Mouse (Mus musculus): Measurements from ENCODE around the gene Ephb4. TPM values are rescaled to one million over a fixed set of nuclear protein-coding genes. Genes with fewer than 3 reads are reported as not detected.
A peak's percentile ranks its signal among the peaks of the same experiment; 100 is the strongest.

Ephb4 gene
- total RNA-seq (2015) (0.16 TPM in 1 of 2 replicates, not detected in the other), total RNA-seq (2017) (not detected in 2 replicates)

GRCm38 (mm10) chr5:137349384-137350204 lies at the start of gene Ephb4:
Ephb4 (plus strand) TSS chr5:137350109.
- ATAC-seq (ENCODE audit: poor library complexity, severe bottlenecking) = no peak

DNA sequence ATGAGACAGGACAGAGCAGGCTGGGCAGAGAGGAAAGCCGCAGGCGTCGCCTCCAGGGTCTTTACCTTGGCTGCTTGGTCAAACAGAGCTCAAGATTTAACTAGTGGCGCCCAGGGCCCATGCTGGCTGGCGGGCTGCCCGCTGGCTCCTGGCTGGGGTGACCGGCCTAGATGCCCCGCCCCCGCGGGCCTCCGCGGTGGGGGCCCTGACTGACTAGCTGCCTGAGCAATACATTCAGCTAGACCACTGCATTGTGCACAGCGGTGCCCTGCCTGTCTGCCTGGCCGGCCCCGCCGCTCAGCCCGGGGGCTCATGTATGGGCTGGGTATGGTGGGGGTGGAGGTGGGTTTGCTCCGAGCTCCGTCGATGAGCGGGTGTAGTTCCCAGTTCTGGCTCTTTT lies 48.7 kb upstream of the Ephb4 start:
- no peak for ATAC-seq (ENCODE audit: poor library complexity, severe bottlenecking)

GRCm38 (mm10) chr5:137303609-137304008 lies 46.3 kb upstream of the Ephb4 start:
- ATAC-seq (ENCODE audit: poor library complexity, severe bottlenecking) = no peak

- no peak for ATAC-seq (ENCODE audit: poor library complexity, severe bottlenecking)
Measured at GRCm38 (mm10) chr5:137304165-137304564, 45.7 kb upstream of the Ephb4 start.

DNA sequence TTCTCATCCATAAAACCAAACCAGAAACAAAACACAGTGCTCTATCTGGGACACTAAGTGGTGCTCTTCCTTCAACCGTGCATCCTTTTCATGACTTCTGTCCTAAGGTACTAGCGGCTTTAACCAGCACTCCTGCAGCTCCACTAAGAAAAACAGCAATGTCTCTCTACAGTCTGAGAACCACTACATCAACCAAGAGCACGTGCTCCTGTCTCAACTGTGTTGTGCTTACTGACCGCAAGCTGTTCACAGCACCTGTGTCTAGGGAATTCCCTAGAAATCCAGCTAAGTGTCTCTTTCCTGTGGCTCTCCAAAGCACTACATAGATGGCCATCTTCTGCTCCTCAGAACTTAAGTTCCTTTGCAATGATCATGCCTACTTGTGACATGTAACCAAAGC lies 45.1 kb upstream of the Ephb4 start:
- no peak for ATAC-seq (ENCODE audit: poor library complexity, severe bottlenecking)

DNA sequence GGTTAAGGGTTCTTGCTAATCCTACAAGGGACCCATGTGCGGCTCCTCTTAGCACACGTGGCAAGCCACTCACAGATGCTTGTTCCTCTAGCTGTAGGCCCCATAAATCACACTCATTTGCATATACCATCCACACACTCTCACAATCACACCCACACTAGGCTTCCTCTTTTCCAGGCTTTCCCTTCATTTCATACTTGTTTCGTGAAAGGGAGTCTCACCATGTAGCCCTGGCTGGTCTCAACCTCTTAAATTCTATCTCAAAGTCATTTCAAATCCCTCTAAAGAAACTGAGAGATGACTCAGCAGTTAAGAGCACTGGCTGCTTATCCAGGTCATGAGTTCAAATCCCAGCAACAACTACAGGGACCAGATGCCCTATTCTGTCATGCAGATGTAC lies 44.1 kb upstream of the Ephb4 start:
- no peak for ATAC-seq (ENCODE audit: poor library complexity, severe bottlenecking)

DNA sequence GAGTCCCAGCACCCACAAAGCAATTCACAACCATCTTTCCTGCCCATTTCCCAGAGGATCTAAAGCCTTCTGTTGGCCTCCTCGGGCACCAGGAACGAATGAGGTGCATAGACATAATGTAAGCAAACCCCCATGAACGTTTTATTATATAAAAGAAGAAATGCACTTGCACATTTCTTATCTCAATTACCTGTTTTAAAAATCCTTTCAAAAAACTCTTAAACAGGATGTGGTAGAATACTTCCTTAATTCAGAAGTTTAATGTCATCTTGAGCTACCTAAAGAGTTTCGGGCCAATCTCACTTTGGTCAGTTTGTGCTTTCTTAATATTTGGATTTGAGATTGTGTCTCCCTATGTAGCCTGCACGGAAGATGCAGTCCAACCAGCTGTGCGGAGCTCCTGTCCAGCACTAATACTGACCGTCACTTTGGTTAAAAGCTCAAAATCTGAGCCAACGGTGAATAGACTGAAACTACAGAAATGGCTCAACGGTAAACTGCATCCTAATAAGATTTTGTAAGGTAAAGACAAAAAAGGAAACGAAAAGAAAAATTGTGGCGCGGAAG lies 43.4 kb upstream of the Ephb4 start:
- 0 out of 2 replicates have a peak, but pooled peaks have one; percentile 5 for ATAC-seq (ENCODE audit: poor library complexity, severe bottlenecking)

DNA sequence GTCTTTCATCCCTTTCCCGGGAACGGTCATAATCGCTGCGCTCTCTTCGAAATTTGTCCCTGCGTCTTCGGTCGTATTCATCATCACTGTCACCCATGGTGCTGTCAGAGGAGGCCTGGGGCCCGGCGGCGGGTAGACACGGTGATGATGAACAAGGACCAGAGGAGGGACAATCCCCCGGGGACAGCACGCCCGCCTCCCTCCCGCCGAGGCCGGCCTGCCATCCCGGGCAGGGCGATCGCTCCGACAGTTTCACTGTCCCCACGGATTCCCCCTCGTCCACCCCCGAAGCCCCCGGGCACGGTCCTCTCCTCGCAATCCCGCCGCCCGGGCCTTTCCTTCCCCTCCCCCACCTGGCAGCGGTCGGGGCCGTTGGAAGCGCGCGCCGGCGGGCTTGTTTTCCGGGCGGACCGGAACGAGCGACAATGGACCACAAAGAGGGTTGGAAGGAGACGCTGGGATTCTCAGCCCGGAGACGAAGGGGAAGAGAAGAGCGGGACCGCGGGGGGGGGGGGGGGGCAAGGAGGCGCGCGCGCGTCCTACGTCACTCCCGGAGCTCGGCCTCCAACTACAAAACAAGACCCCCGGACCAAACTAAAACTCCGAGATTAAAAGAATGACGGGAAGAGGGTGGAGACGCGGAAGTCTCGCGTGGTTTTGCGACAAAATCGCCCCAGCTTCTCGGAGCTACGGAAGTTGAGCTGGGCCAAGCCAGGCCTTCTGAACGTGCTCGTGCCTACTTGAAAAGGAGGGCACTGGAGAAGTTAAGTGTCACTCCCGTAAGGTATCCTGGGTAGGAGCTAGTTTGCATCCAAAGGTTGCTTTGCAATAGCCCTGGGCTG lies 42.6 kb upstream of the Ephb4 start, which contains the start of gene Srrt:
TSS of gene Srrt (minus strand) at position 604 of the 842 bp plus-strand sequence.
- peak; percentile 87 for ATAC-seq (ENCODE audit: poor library complexity, severe bottlenecking)

DNA sequence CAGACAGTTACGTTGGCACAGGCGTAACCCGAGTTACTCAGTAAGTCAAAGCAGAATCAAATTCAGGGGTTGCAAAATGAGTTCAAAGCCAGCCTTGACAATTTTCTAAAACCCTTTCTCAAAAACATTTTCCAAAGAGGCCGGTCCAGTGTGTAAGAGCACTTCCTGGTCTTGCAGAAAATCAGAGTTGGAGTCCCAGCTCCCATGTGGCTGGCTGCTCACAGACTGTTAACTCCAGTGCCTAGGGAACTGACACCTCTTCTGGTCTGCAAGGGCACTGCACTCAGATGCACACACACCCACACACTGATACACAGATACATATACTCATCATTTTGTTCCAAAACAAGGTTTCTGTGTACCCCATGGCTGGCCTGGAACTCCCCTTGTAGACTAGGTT lies 41.6 kb upstream of the Ephb4 start:
- ATAC-seq (ENCODE audit: poor library complexity, severe bottlenecking) = no peak

GRCm38 (mm10) chr5:137313466-137314192 lies 36.3 kb upstream of the Ephb4 start:
- ATAC-seq (ENCODE audit: poor library complexity, severe bottlenecking) = no peak

GRCm38 (mm10) chr5:137314193-137315083 lies 35.5 kb upstream of the Ephb4 start, which contains the start of gene Trip6:
Trip6 (minus strand) TSS chr5:137314404.
- no peak for ATAC-seq (ENCODE audit: poor library complexity, severe bottlenecking)

- peak; percentile 57 for ATAC-seq (ENCODE audit: poor library complexity, severe bottlenecking)
Measured at GRCm38 (mm10) chr5:137315084-137315903, 34.6 kb upstream of the Ephb4 start.

DNA sequence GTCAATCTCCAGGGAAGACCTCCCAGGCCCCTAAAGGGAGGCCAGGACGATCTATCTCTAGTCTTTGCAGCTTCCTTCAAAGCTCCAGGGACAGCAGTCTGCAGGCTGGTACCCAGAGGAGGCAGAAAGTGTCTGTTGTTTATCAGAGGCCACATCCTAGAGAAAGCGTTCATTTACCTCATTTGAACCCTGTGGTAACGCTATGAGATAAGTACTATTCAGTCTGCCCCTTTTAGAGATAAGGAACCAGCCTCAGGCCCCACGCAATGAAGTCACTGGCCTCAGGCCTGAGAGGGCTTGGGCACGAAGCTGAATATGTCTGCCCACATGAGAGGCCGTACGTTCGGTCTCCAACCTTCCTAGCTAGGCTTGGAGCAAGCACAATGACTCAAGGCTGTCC lies 32.5 kb upstream of the Ephb4 start:
- peak; percentile 40; the same call in 1 of the 2 replicates for ATAC-seq (ENCODE audit: poor library complexity, severe bottlenecking)

DNA sequence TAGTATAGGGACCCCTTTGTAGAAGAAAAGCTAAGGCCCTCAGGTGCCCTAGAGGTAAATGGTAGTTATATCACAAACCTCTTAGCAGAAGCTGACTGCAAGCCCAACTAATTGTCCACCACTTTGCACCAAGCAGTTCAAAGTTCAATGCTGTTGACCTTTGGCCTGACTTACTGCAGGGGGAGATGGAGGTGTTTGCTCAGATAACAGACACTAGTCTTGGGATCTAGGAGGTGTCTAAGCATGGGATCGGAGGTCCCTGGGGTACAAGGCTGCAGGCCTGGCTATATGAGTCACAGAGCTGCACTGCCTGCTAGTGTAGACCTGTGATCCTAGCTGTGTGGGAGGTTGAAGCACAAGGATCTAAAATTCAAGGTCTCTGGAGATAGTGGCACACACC lies 31.3 kb upstream of the Ephb4 start:
- no peak for ATAC-seq (ENCODE audit: poor library complexity, severe bottlenecking)

- no peak for ATAC-seq (ENCODE audit: poor library complexity, severe bottlenecking)
Measured at GRCm38 (mm10) chr5:137320996-137321395, 28.9 kb upstream of the Ephb4 start.

DNA sequence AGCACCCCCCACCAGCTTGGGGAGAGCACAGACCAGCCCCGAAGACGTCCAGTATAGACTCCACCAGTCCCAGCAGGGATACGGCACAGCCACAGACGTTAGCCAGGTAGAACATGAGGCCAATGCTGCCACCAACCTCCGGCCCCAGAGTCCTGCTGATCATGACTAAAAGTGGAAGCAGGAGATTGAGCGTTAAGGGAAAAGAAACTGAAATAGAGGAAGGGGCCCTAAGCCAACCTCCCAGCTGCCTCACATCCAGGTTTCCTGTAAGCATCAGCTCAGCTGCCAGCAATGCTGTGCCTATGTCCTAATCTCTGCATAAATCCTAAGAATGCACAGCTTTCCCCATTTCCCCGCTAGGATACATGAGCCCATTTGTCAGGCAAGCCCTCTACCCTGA lies 19.0 kb upstream of the Ephb4 start:
- peak; percentile 41 for ATAC-seq (ENCODE audit: poor library complexity, severe bottlenecking)

DNA sequence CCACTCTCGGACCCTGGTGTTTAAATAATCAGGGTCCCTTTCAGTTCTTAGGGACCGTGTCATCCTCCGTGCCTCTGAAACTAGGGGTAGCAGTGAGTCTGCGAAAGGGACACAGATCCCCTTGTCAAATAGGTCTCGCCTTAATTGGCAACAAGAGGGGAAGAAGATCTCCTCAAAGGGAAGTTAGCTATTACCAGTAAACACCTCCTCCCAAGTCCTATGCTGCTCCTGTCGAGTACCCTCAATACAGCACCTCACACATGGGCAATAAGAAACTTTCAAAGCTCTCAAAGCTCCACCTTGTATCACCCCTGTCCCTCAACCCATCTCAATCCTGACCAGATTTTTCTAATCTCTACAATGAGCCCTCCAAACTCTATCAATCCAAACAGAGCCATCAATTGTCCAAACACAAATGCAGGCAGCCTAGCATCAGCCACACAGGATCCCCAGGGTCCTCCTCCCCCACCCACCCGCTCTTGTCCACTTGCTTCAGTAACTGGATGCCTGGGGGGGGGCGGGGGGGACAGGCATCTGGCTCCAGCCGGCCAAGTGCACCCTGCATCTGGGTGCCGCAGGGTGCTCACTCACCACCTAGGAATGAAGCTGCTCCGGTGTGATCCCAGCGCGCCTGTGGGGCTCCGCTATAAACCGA lies 16.9 kb upstream of the Ephb4 start:
- no peak for ATAC-seq (ENCODE audit: poor library complexity, severe bottlenecking)

GRCm38 (mm10) chr5:137333512-137334174 lies 16.3 kb upstream of the Ephb4 start, which contains the start of gene Slc12a9:
Slc12a9 (minus strand) TSS chr5:137333597.
- peak; percentile 95 for ATAC-seq (ENCODE audit: poor library complexity, severe bottlenecking)
